Mouse (Mus musculus) kidney, adult 8-10 months (tissue): Measurements from ENCODE around the gene Adgrf2.

Source experiments
- DNase-seq, 2 experiments: peaks; one replicate each; pipeline ENCODE4 v3.0.0; 2022

The Adgrf2 gene

GRCm38 (mm10) chr17:42741801-42742217 is at the start of gene Adgrf2:
Gene Adgrf2 (minus strand): TSS chr17:42742179.
- peak; percentile 3 to 9 for DNase-seq

GRCm38 (mm10) chr17:42790787-42791186 is 48.8 kb upstream of the Adgrf2 start:
- DNase-seq, result no peak

- no peak for DNase-seq
These were observed 47.7 kb upstream of the Adgrf2 start for GRCm38 (mm10) chr17:42789723-42790122.

GRCm38 (mm10) chr17:42788686-42789453 is 46.9 kb upstream of the Adgrf2 start:
- DNase-seq, result no peak

- peak; percentile 49 to 74 for DNase-seq
These were observed 40.3 kb upstream of the Adgrf2 start for GRCm38 (mm10) chr17:42782156-42782757.

- peak; percentile 27 to 52 for DNase-seq
These were observed 11.8 kb upstream of the Adgrf2 start for GRCm38 (mm10) chr17:42753791-42754190.

GRCm38 (mm10) chr17:42752173-42752572 is 10.2 kb upstream of the Adgrf2 start:
- peak; percentile 13 to 32 for DNase-seq

- no peak for DNase-seq
These were observed 3.9 kb upstream of the Adgrf2 start for GRCm38 (mm10) chr17:42745657-42746420.

- DNase-seq, result no peak
These were observed 844 bp upstream of the Adgrf2 start for GRCm38 (mm10) chr17:42742823-42743222.

GRCm38 (mm10) chr17:42738794-42739193 is 3.2 kb downstream of the Adgrf2 start:
- no peak for DNase-seq

GRCm38 (mm10) chr17:42717161-42717560 is 24.8 kb downstream of the Adgrf2 start:
- DNase-seq, result no peak

GRCm38 (mm10) chr17:42714991-42715390 is 27.0 kb downstream of the Adgrf2 start:
- no peak for DNase-seq

- DNase-seq, result no peak
These were observed 31.3 kb downstream of the Adgrf2 start for GRCm38 (mm10) chr17:42710717-42711116.

GRCm38 (mm10) chr17:42705611-42706010 is 36.4 kb downstream of the Adgrf2 start:
- DNase-seq, result no peak

- DNase-seq, result no peak
These were observed 39.8 kb downstream of the Adgrf2 start for GRCm38 (mm10) chr17:42702198-42702597.

GRCm38 (mm10) chr17:42694730-42695129 is 47.2 kb downstream of the Adgrf2 start:
- DNase-seq, result no peak

GRCm38 (mm10) chr17:42692136-42692535 is 49.8 kb downstream of the Adgrf2 start, which contains the start of gene Adgrf4:
Gene Adgrf4 (minus strand): TSS chr17:42692284.
- DNase-seq, result no peak

- DNase-seq, result no peak
These were observed 51.4 kb downstream of the Adgrf2 start for GRCm38 (mm10) chr17:42690531-42690930.
